Mouse (Mus musculus) embryonic fibroblast, embryonic 13.5 days (primary cell): Measurements from ENCODE around the gene Tnni1. TPM values are rescaled to one million over a fixed set of nuclear protein-coding genes. Genes with fewer than 3 reads are reported as not detected.

Experiments used
- H3K27ac ChIP-seq: 2 replicates; pipeline ENCODE4 v1.5.1; 2012; ENCODE audit warnings: low read length, control low read depth, inconsistent platforms; ENCODE audit not compliant: insufficient read depth
- H3K4me1 ChIP-seq: 2 replicates; pipeline ENCODE4 v1.6.1; 2011; ENCODE audit warnings: low read length; ENCODE audit not compliant: control insufficient read depth, insufficient read depth
- H3K4me3 ChIP-seq: 2 replicates; pipeline ENCODE4 v1.5.1; 2011; ENCODE audit warnings: mild to moderate bottlenecking, control low read depth, low read length; ENCODE audit not compliant: insufficient read depth
- CTCF ChIP-seq: IDR thresholded peaks from 2 replicates; pipeline ENCODE4 v1.5.1; 2011; ENCODE audit warnings: mild to moderate bottlenecking, control low read depth, low read length, moderate library complexity, borderline replicate concordance; ENCODE audit not compliant: insufficient read depth
- POLR2A ChIP-seq: IDR thresholded peaks from 2 replicates; pipeline ENCODE4 v1.6.1; 2011; ENCODE audit warnings: low read depth, mild to moderate bottlenecking, control low read depth, low read length, moderate library complexity
- polyA plus RNA-seq: library from polyadenylated mRNA; stranded (reverse); fragments of >200 nt; gene quantifications from 2 replicates; pipeline ENCODE4 v1.2.4, GENCODE M21; 2011; ENCODE audit warnings: low read depth; ENCODE audit not compliant: missing spikeins, insufficient read length

Gene Tnni1
- polyA plus RNA-seq, 1 experiment: 1.1 TPM

GRCm38 (mm10) chr1:135847611-135848351 lies 68.5 kb downstream of the Tnni1 start:
- Histone ChIP-seq H3K4me3 (no peak overlapping the region), H3K27ac (no peak overlapping the region), H3K4me1 (peaks cover 12% of the 10 kb centered on the region)
- TF ChIP-seq CTCF (no peak), POLR2A (no peak)

GRCm38 (mm10) chr1:135850722-135851512 lies 71.7 kb downstream of the Tnni1 start:
- peak; percentile 73 for TF ChIP-seq CTCF
- no peak for TF ChIP-seq POLR2A
- Histone ChIP-seq H3K27ac (no peak overlapping the region), H3K4me3 (no peak overlapping the region), H3K4me1 (peaks cover 7% of the 10 kb centered on the region; the same call in 1 of the 2 replicates)

- no peak for TF ChIP-seq POLR2A
- TF ChIP-seq CTCF: no peak
- H3K4me3 ChIP-seq: no peak overlapping the region
- H3K27ac ChIP-seq: no peak overlapping the region; the same call in 1 of the 2 replicates
- H3K4me1 ChIP-seq: peaks cover 7% of the 10 kb centered on the region; the same call in 1 of the 2 replicates
Measured at GRCm38 (mm10) chr1:135852044-135852756, 73.0 kb downstream of the Tnni1 start.

DNA sequence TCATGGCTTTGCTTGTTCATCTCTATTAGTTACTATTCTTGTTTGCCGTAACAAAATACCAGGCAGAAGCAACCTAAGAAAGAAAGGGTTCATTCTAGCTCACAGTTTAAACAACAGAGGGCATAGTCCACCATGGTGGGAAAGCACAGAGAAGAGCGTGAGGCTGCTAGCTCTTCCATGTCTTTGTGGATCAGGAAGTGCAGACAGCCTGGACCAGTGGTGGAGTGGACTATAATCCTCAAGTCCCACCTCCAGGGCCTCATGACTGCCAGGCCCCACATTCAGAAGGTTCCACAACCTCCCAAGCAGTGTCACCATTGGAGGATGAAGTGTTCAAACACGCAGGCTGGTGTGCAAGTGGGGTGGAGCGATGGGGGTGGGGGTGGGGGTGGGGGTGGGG lies 74.0 kb downstream of the Tnni1 start:
- peaks cover 7% of the 10 kb centered on the region; the same call in 1 of the 2 replicates for H3K4me1 ChIP-seq
- TF ChIP-seq POLR2A: no peak
- no peak for TF ChIP-seq CTCF
- H3K4me3 ChIP-seq: no peak overlapping the region
- no peak overlapping the region for H3K27ac ChIP-seq

DNA sequence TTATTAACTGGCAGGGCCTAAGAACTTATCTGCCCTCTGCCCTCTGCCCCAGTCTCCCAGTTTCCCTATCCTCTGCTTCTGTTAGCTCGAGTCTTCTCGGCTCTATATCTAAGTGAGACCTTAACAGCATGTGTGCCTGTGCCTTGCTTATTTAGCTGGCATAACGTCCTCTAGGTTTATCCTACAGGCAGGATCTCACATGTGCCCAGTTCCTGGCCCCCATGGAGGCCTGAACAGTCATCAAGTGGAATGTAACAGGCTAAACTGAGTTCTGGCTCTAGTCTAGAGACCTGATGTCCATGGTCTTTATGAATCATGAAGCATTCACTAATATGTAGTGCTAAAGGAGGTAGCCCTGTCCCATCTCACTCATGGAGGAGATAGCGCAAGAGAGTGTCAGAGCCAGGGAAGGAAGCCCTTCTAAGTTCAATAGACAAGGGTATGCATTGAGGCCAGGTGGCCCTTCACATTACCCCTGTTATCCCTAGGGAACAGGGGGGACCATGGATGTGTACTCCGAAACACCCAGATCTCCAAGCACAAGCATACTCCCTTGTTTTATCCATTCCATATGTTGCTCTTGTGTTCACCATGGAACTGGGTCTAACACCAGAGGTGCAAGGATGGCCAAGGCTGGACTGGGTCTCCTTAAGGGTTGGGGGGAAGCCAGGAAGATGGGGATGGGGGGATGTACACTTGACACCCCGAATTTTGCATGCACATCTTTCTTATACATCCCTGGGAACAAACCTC lies 75.5 kb downstream of the Tnni1 start:
- Histone ChIP-seq H3K4me1 (peaks cover 7% of the 10 kb centered on the region; the same call in 1 of the 2 replicates), H3K4me3 (no peak overlapping the region), H3K27ac (no peak overlapping the region)
- no peak for TF ChIP-seq POLR2A
- TF ChIP-seq CTCF: no peak

- peaks cover 7% of the 10 kb centered on the region; the same call in 1 of the 2 replicates for H3K4me1 ChIP-seq
- H3K27ac ChIP-seq: no peak overlapping the region
- H3K4me3 ChIP-seq: no peak overlapping the region
- no peak for TF ChIP-seq POLR2A
- TF ChIP-seq CTCF: no peak
Measured at GRCm38 (mm10) chr1:135855344-135855687, 76.1 kb downstream of the Tnni1 start.

DNA sequence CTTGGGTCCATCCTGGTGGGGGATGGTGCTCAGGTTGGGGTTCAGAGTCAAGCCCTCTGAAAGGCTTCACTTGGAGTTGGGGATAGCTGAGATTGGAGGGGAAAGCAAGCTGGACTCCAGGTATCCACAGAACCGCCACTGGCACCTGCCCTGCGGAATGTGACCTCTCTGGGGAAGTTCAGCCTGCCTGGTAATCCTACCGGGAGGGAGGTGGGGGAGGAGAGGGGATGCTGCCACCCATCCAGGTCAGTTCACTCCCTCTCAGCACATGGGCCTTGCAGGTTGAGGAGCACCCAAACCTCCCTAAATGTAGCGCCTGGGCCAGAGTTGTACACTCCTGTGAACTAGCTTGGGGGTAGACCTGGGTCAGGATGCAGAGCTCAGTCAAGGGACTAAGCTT lies 76.8 kb downstream of the Tnni1 start:
- H3K4me1 ChIP-seq: peaks cover 7% of the 10 kb centered on the region; the same call in 1 of the 2 replicates
- no peak overlapping the region for H3K4me3 ChIP-seq
- TF ChIP-seq CTCF (no peak), POLR2A (no peak)
- H3K27ac ChIP-seq: no peak overlapping the region

DNA sequence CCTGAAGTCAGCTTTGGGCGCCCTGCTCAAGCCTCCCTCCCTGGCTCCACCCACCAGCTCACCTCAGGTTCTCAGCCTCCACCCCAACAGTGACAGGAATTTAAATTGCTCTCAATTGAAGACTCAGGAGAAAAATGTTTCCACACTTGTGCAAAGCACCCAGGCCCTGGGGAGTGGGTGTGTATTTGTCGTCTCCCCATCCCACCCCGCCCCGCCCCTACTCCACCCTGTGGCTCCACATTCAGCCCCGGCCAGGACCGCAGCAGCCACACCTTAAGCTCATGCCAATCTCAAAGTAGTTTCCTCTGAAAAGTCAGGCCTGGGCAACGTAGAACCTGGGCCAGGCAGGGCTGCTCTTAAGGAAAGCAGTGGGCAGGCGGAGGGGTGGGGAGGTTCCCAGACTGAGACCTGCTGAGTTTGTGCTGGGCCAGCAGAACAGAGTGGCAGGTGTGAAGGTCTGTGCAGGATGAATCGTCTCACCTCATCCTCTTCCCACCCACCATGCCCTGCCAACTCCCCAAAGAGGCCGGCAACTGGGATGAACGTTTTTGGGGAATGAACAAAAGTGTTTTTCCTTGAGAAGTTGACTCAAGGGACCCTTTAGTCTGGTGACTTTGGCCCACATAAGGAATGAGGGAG lies 78.0 kb downstream of the Tnni1 start:
- TF ChIP-seq POLR2A (no peak), CTCF (no peak)
- Histone ChIP-seq H3K4me1 (peaks cover 10% of the 10 kb centered on the region; the same call in 1 of the 2 replicates), H3K27ac (no peak overlapping the region), H3K4me3 (no peak overlapping the region)

GRCm38 (mm10) chr1:135858533-135858932 lies 79.3 kb downstream of the Tnni1 start:
- TF ChIP-seq CTCF: no peak
- no peak for TF ChIP-seq POLR2A
- H3K4me3 ChIP-seq: no peak overlapping the region
- H3K4me1 ChIP-seq: peaks cover 12% of the 10 kb centered on the region; the same call in 1 of the 2 replicates
- H3K27ac ChIP-seq: no peak overlapping the region

Other genes starting within 250 kb of the Tnni1 start
- gene Nav1, start 172.1 kb upstream of the Tnni1 start, polyA plus RNA-seq: 22.5 and 22.6 TPM in 2 replicates
- gene Csrp1, start 59.4 kb upstream of the Tnni1 start, polyA plus RNA-seq: 453 and 629 TPM in 2 replicates
- 147 and 179 TPM in 2 replicates for gene Phlda3, start 13.3 kb upstream of the Tnni1 start, polyA plus RNA-seq
- gene Lad1, start 39.2 kb downstream of the Tnni1 start, polyA plus RNA-seq: not detected in 2 replicates
- 3.7 and 5.4 TPM in 2 replicates for gene Tnnt2, start 56.9 kb downstream of the Tnni1 start, polyA plus RNA-seq
- 0.90 and 2.2 TPM in 2 replicates for gene Pkp1, start 139.8 kb downstream of the Tnni1 start, polyA plus RNA-seq
- not detected in 2 replicates for gene Igfn1, start 226.9 kb downstream of the Tnni1 start, polyA plus RNA-seq
- gene Tmem9, start 228.7 kb downstream of the Tnni1 start, polyA plus RNA-seq: 56.9 and 77.4 TPM in 2 replicates